In the genomic region with DNA sequence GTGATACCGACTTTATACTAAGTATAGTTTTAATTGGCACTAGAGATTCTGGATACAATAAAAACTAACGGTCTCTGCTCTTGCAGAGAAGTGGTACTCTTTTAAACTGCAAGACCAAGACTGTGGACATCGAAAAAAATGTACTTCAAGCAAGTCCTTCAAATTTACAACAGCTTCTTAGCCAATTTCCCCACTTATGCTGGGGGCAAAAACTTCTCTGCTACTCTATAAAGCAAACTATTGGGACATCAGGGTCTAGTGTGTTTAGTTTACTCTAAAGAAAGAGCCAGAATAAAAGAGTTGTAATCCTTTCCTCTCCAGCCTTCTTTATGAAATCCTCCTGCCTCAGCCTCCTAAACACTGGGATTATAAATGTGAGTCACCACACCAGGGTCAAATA, we compare ENCODE assay signal across 8 mouse cellular contexts. TPM values are rescaled to one million over a fixed set of nuclear protein-coding genes. Genes with fewer than 3 reads are reported as not detected.
DNase-seq lines count a peak whose midpoint lies in the region; ATAC-seq lines count a peak whose summit lies in the region.

No protein-coding gene starts in this region.

- H3K36me3 ChIP-seq in kidney, embryonic 15.5 days = peaks cover 60% of the 10 kb centered on the region
- peaks cover 61% of the 10 kb centered on the region for H3K36me3 ChIP-seq in forebrain, embryonic 10.5 days (replicated peaks)
- peaks cover 34% of the 10 kb centered on the region for H3K36me3 ChIP-seq in limb, embryonic 11.5 days (ENCODE audit: control insufficient read depth, insufficient read depth, low read length)
- peaks cover 54% of the 10 kb centered on the region for H3K36me3 ChIP-seq in neural tube, embryonic 12.5 days

- no peak for DNase-seq in kidney, postnatal 10 days
- no peak for DNase-seq in forebrain, embryonic 10.5 days (ENCODE audit: extremely low spot score, low spot score)
- DNase-seq in limb, embryonic 11.5 days (ENCODE audit: low spot score) = no peak
- DNase-seq in right cerebral cortex, postnatal 25 days = no peak
- no peak for DNase-seq in left cerebral cortex, postnatal 36 days (ENCODE audit: low spot score in 2 of 2)
- DNase-seq in spleen, adult 18-20 months = no peak

- H3K4me2 ChIP-seq in kidney, embryonic 15.5 days = peak overlapping the region; percentile 67
- H3K4me2 ChIP-seq in limb, embryonic 11.5 days (ENCODE audit: low read depth, severe bottlenecking) = no peak overlapping the region; the same call in 1 of the 2 replicates
- peak overlapping the region; percentile 89 for H3K4me2 ChIP-seq in neural tube, embryonic 12.5 days (replicated peaks)

- ATAC-seq in kidney, embryonic 15.5 days (replicated peaks; ENCODE audit: low FRiP score) = no peak
- no peak for ATAC-seq in limb, embryonic 11.5 days (ENCODE audit: insufficient number of reproducible peaks, low FRiP score, low TSS enrichment, low read depth)
- no peak for ATAC-seq in neural tube, embryonic 12.5 days (ENCODE audit: low FRiP score, low read depth)

- no peak overlapping the region for H3K9ac ChIP-seq in kidney, embryonic 15.5 days
- no peak overlapping the region for H3K9ac ChIP-seq in limb, embryonic 11.5 days (ENCODE audit: low read length)
- no peak overlapping the region for H3K9ac ChIP-seq in neural tube, embryonic 12.5 days

- H3K27me3 ChIP-seq in kidney, embryonic 15.5 days = 0 out of 2 replicates have a peak, but pooled peaks cover 4% of the 10 kb centered on the region
- H3K27me3 ChIP-seq in forebrain, embryonic 10.5 days (ENCODE audit: poor library complexity, severe bottlenecking) = peaks cover 8% of the 10 kb centered on the region; the same call in 1 of the 2 replicates
- H3K27me3 ChIP-seq in limb, embryonic 11.5 days (ENCODE audit: control insufficient read depth, insufficient read depth, low read length) = no peaks in the 10 kb centered on the region
- H3K27me3 ChIP-seq in neural tube, embryonic 12.5 days (replicated peaks) = no peaks in the 10 kb centered on the region

- WGBS in kidney, embryonic 15.5 days = 90% methylated on average over 3 of the region's 3 CpGs
- 95% methylated on average over 3 of the region's 3 CpGs for WGBS in forebrain, embryonic 10.5 days
- WGBS in limb, embryonic 11.5 days = 88% methylated on average over 3 of the region's 3 CpGs
- WGBS in neural tube, embryonic 12.5 days = 95% methylated on average over 3 of the region's 3 CpGs

- H3K4me1 ChIP-seq in kidney, embryonic 15.5 days = peaks cover 27% of the 10 kb centered on the region
- peaks cover 26% of the 10 kb centered on the region for H3K4me1 ChIP-seq in forebrain, embryonic 10.5 days
- peaks cover 7% of the 10 kb centered on the region; the same call in 1 of the 2 replicates for H3K4me1 ChIP-seq in limb, embryonic 11.5 days (ENCODE audit: control insufficient read depth, insufficient read depth, low read length)
- peaks cover 22% of the 10 kb centered on the region for H3K4me1 ChIP-seq in neural tube, embryonic 12.5 days

- no peaks in the 10 kb centered on the region for H3K9me3 ChIP-seq in kidney, embryonic 15.5 days (replicated peaks)
- H3K9me3 ChIP-seq in forebrain, embryonic 10.5 days = no peaks in the 10 kb centered on the region
- no peaks in the 10 kb centered on the region for H3K9me3 ChIP-seq in limb, embryonic 11.5 days (ENCODE audit: control insufficient read depth, low read length)
- H3K9me3 ChIP-seq in neural tube, embryonic 12.5 days = no peaks in the 10 kb centered on the region

- peak overlapping the region; percentile 87; the same call in 1 of the 2 replicates for H3K4me3 ChIP-seq in kidney, embryonic 15.5 days (replicated peaks)
- peak overlapping the region; percentile 76 for H3K4me3 ChIP-seq in forebrain, embryonic 10.5 days
- 0 out of 2 replicates have a peak overlapping the region, but pooled peaks have one; percentile 2 for H3K4me3 ChIP-seq in limb, embryonic 11.5 days (ENCODE audit: low read depth, low read length)
- H3K4me3 ChIP-seq in neural tube, embryonic 12.5 days = no peak overlapping the region

- no peak overlapping the region for H3K27ac ChIP-seq in kidney, embryonic 15.5 days
- no peak overlapping the region for H3K27ac ChIP-seq in forebrain, embryonic 10.5 days
- no peak overlapping the region for H3K27ac ChIP-seq in limb, embryonic 11.5 days (replicated peaks; ENCODE audit: low read depth, low read length)
- no peak overlapping the region for H3K27ac ChIP-seq in neural tube, embryonic 12.5 days

- intact Hi-C loops in left cerebral cortex, postnatal 36 days (cut with DNase I) = no loop called here

RNA-seq across cellular contexts. Expression of a gene that starts 2.6 kb away (rescaled TPM):
- polyA plus RNA-seq in kidney, embryonic 15.5 days (2015; fragmentation: Nextera tagmentation; extraction: Ambion mirVana) = 50.0 and 51.0 TPM in 2 replicates
- polyA plus RNA-seq in forebrain, embryonic 10.5 days (2016; fragmentation: Nextera tagmentation; extraction: Ambion mirVana) = 43.7 and 48.9 TPM in 2 replicates
- 89.7 and 96.5 TPM in 2 replicates for polyA plus RNA-seq in limb, embryonic 11.5 days (2014; fragmentation: Nextera tagmentation; extraction: Ambion mirVana)
- polyA plus RNA-seq in neural tube, embryonic 12.5 days (2016; fragmentation: Nextera tagmentation; extraction: Ambion mirVana) = 66.5 and 71.8 TPM in 2 replicates
- total RNA-seq in left cerebral cortex, postnatal 36 days (2021) = 100 to 1,000 TPM; 265 to 366 TPM

RNA-seq across cellular contexts. Expression of a gene that starts 27.8 kb away (rescaled TPM):
- polyA plus RNA-seq in kidney, embryonic 15.5 days (2015; fragmentation: Nextera tagmentation; extraction: Ambion mirVana) = 69.5 and 71.8 TPM in 2 replicates
- polyA plus RNA-seq in forebrain, embryonic 10.5 days (2016; fragmentation: Nextera tagmentation; extraction: Ambion mirVana) = 7.4 and 7.5 TPM in 2 replicates
- 11.4 and 12.8 TPM in 2 replicates for polyA plus RNA-seq in limb, embryonic 11.5 days (2014; fragmentation: Nextera tagmentation; extraction: Ambion mirVana)
- polyA plus RNA-seq in neural tube, embryonic 12.5 days (2016; fragmentation: Nextera tagmentation; extraction: Ambion mirVana) = 19.6 and 20.2 TPM in 2 replicates
- total RNA-seq in left cerebral cortex, postnatal 36 days (2021) = 1 to 10 TPM in 1 of 2 experiments, under 1 TPM in 1; 0.59 to 1.1 TPM

RNA-seq across cellular contexts. Expression of a gene that starts 38.9 kb away (rescaled TPM):
- polyA plus RNA-seq in kidney, embryonic 15.5 days (2015; fragmentation: Nextera tagmentation; extraction: Ambion mirVana) = 0.08 and 0.12 TPM in 2 replicates
- not detected in 2 replicates for polyA plus RNA-seq in forebrain, embryonic 10.5 days (2016; fragmentation: Nextera tagmentation; extraction: Ambion mirVana)
- not detected in 2 replicates for polyA plus RNA-seq in limb, embryonic 11.5 days (2014; fragmentation: Nextera tagmentation; extraction: Ambion mirVana)
- polyA plus RNA-seq in neural tube, embryonic 12.5 days (2016; fragmentation: Nextera tagmentation; extraction: Ambion mirVana) = not detected in 2 replicates
- 100 to 1,000 TPM; 207 to 223 TPM for total RNA-seq in left cerebral cortex, postnatal 36 days (2021)
